Mouse (Mus musculus) right cerebral cortex, postnatal 36 days (tissue): Measurements from ENCODE around the gene Pax4.
A peak's percentile ranks its signal among the peaks of the same experiment; 100 is the strongest.

ENCODE experiments used
- DNase-seq, 2 experiments: peaks; one replicate each; pipeline ENCODE4 v3.0.0; 2022; ENCODE audit warnings: low spot score in 2 of 2, mixed read lengths in 1 of 2

Gene Pax4

GRCm38 (mm10) chr6:28449253-28449652, at the start of gene Pax4:
Pax4 (minus strand) TSS chr6:28449353.
- DNase-seq, result no peak

- no peak for DNase-seq
Observed at GRCm38 (mm10) chr6:28497837-28498236, 48.7 kb upstream of the Pax4 start.

- no peak for DNase-seq
Observed at GRCm38 (mm10) chr6:28491198-28491597, 42.0 kb upstream of the Pax4 start.

- DNase-seq, result no peak
Observed at GRCm38 (mm10) chr6:28490612-28491011, 41.5 kb upstream of the Pax4 start.

- DNase-seq, result no peak
Observed at GRCm38 (mm10) chr6:28488204-28488851, 39.2 kb upstream of the Pax4 start.

- DNase-seq, result no peak
Observed at GRCm38 (mm10) chr6:28486905-28487304, 37.8 kb upstream of the Pax4 start.

GRCm38 (mm10) chr6:28486471-28486870, 37.3 kb upstream of the Pax4 start:
- DNase-seq, result no peak

- DNase-seq, result no peak
Observed at GRCm38 (mm10) chr6:28486008-28486407, 36.9 kb upstream of the Pax4 start.

GRCm38 (mm10) chr6:28482711-28483315, 33.7 kb upstream of the Pax4 start:
- no peak for DNase-seq

- no peak for DNase-seq
Observed at GRCm38 (mm10) chr6:28480752-28481492, 31.8 kb upstream of the Pax4 start.

- DNase-seq, result peak; percentile 99
Observed at GRCm38 (mm10) chr6:28479865-28480751, 31.0 kb upstream of the Pax4 start.

GRCm38 (mm10) chr6:28474839-28475238, 25.7 kb upstream of the Pax4 start, which contains the start of gene Snd1:
Snd1 (plus strand) TSS chr6:28475139.
- no peak for DNase-seq

GRCm38 (mm10) chr6:28474211-28474610, 25.1 kb upstream of the Pax4 start:
- no peak for DNase-seq

GRCm38 (mm10) chr6:28471284-28472035, 22.3 kb upstream of the Pax4 start:
- no peak for DNase-seq

- DNase-seq, result no peak
Observed at GRCm38 (mm10) chr6:28470621-28471020, 21.5 kb upstream of the Pax4 start.

- no peak for DNase-seq
Observed at GRCm38 (mm10) chr6:28470017-28470602, 21.0 kb upstream of the Pax4 start.

GRCm38 (mm10) chr6:28464630-28465029, 15.5 kb upstream of the Pax4 start:
- DNase-seq, result no peak

GRCm38 (mm10) chr6:28460534-28460933, 11.4 kb upstream of the Pax4 start:
- DNase-seq, result peak in 1 of 2 experiments; percentile 15

GRCm38 (mm10) chr6:28459221-28459668, 10.1 kb upstream of the Pax4 start:
- DNase-seq, result no peak

GRCm38 (mm10) chr6:28450977-28451376, 1.8 kb upstream of the Pax4 start:
- DNase-seq, result no peak

- DNase-seq, result no peak
Observed at GRCm38 (mm10) chr6:28450481-28450880, 1.3 kb upstream of the Pax4 start.
